In genomic region chr9:41974661-41975060, GRCm38 (mm10) we compare ENCODE assay signal across 12 mouse cellular contexts.
DNase-seq lines count a peak whose midpoint lies in the region; ATAC-seq lines count a peak whose summit lies in the region.
"Had no signal": no experiment of that assay in that cellular context is flagged by ENCODE, and none has a peak within 500 bp of the region (broad histone marks: within the 10 kb centered on the region; RNA-seq: fewer than 3 reads in every experiment).

No protein-coding gene starts in this region.

- H3K4me3 ChIP-seq in hindbrain, embryonic 13.5 days: no peak overlapping the region
- H3K4me3 ChIP-seq in hindbrain, embryonic 12.5 days: no peak overlapping the region
- H3K4me3 ChIP-seq: kidney, embryonic 15.5 days; liver, embryonic 13.5 days had no signal

- DNase-seq in brain, adult 2 months (ENCODE audit: low read depth, low spot score): peak; percentile 39
- DNase-seq in cerebellum, adult 18-20 months: peak; percentile 46 to 54
- DNase-seq in cerebellum, postnatal 36 days: peak; percentile 52 to 53
- DNase-seq in spleen, postnatal 4 days (ENCODE audit: low spot score in 2 of 2): no peak
- DNase-seq in right cerebral cortex, postnatal 4 days: no peak
- no peak for DNase-seq in thymus, postnatal 36 days
- DNase-seq: liver, embryonic 13.5 days had no signal

- H3K9me3 ChIP-seq in hindbrain, embryonic 13.5 days: no peaks in the 10 kb centered on the region
- H3K9me3 ChIP-seq in hindbrain, embryonic 12.5 days (replicated peaks): no peaks in the 10 kb centered on the region

- no peak overlapping the region for H3K9ac ChIP-seq in hindbrain, embryonic 13.5 days
- H3K9ac ChIP-seq in hindbrain, embryonic 12.5 days: no peak overlapping the region
- H3K9ac ChIP-seq: kidney, embryonic 15.5 days; liver, embryonic 13.5 days had no signal

- H3K4me1 ChIP-seq in hindbrain, embryonic 13.5 days (replicated peaks): peaks cover 8% of the 10 kb centered on the region
- no peaks in the 10 kb centered on the region for H3K4me1 ChIP-seq in hindbrain, embryonic 12.5 days
- H3K4me1 ChIP-seq: liver, embryonic 13.5 days had no signal

- peaks cover 66% of the 10 kb centered on the region for H3K36me3 ChIP-seq in hindbrain, embryonic 13.5 days
- peaks cover 49% of the 10 kb centered on the region for H3K36me3 ChIP-seq in hindbrain, embryonic 12.5 days
- H3K36me3 ChIP-seq: liver, embryonic 13.5 days had no signal

- no peaks in the 10 kb centered on the region for H3K27me3 ChIP-seq in hindbrain, embryonic 13.5 days
- no peaks in the 10 kb centered on the region for H3K27me3 ChIP-seq in hindbrain, embryonic 12.5 days
- H3K27me3 ChIP-seq: kidney, embryonic 15.5 days; liver, embryonic 13.5 days had no signal

- 79% methylated on average over 3 of the region's 3 CpGs for WGBS in hindbrain, embryonic 13.5 days
- 76% methylated on average over 3 of the region's 3 CpGs for WGBS in hindbrain, embryonic 12.5 days

- no peak overlapping the region for H3K4me2 ChIP-seq in hindbrain, embryonic 13.5 days
- no peak overlapping the region for H3K4me2 ChIP-seq in hindbrain, embryonic 12.5 days (replicated peaks)
- H3K4me2 ChIP-seq: kidney, embryonic 15.5 days; liver, embryonic 13.5 days had no signal

- peak overlapping the region; percentile 8; the same call in 1 of the 2 replicates for H3K27ac ChIP-seq in hindbrain, embryonic 13.5 days
- no peak overlapping the region for H3K27ac ChIP-seq in hindbrain, embryonic 12.5 days
- H3K27ac ChIP-seq: kidney, embryonic 15.5 days; liver, embryonic 13.5 days had no signal

- peak; percentile 10; the same call in 1 of the 2 replicates for ATAC-seq in hindbrain, embryonic 13.5 days (ENCODE audit: low FRiP score)
- no peak for ATAC-seq in hindbrain, embryonic 12.5 days (ENCODE audit: low FRiP score)
- ATAC-seq: activated CD4-positive, CD25-positive, alpha-beta regulatory T cell, adult 4 months; inflammation-experienced regulatory T-cells, adult 6 months had no signal

Comparison
In these comparisons a context has a peak if more than half of its experiments do, and no peak if none do; other contexts are left out.
1. DNase-seq: peak in brain, adult 2 months (single experiment), cerebellum, adult 18-20 months (2 of 2) and cerebellum, postnatal 36 days (2 of 2); none in spleen, postnatal 4 days (0 of 2), right cerebral cortex, postnatal 4 days (single experiment) and thymus, postnatal 36 days (0 of 2).